Mouse (Mus musculus): Measurements from ENCODE around the gene Cfap77.
A peak's percentile ranks its signal among the peaks of the same experiment; 100 is the strongest.
"Not testable (repeated sequence)": the region's sequence is repeated elsewhere in the genome, so short reads cannot be mapped to it uniquely, and the experiment has no call there.

Gene Cfap77

DNA sequence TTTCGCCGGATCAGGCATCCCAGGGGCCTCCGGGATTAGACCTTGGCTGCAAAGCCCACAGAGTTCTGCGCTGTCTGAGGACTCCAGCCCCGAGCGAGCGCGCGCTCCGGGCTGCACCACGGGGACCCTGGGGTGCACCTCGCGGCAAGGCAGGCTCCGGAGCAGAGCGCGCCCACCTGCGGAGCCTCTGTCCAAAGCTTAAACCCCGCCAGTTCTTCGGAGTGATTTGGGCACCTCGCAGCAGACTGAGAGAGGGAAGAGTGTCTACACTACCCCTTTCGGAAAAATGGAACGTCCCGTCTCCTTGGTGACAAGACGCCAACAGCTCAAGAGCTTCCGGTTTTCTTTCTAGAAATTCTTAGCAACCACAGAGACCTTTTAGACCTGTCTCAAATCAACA lies at the start of gene Cfap77:
Gene Cfap77 (minus strand): TSS at position 76 of the 400 bp plus-strand sequence.
- DNase-seq (ENCODE audit: low spot score in 2 of 2) = peak; percentile 78 to 79

DNA sequence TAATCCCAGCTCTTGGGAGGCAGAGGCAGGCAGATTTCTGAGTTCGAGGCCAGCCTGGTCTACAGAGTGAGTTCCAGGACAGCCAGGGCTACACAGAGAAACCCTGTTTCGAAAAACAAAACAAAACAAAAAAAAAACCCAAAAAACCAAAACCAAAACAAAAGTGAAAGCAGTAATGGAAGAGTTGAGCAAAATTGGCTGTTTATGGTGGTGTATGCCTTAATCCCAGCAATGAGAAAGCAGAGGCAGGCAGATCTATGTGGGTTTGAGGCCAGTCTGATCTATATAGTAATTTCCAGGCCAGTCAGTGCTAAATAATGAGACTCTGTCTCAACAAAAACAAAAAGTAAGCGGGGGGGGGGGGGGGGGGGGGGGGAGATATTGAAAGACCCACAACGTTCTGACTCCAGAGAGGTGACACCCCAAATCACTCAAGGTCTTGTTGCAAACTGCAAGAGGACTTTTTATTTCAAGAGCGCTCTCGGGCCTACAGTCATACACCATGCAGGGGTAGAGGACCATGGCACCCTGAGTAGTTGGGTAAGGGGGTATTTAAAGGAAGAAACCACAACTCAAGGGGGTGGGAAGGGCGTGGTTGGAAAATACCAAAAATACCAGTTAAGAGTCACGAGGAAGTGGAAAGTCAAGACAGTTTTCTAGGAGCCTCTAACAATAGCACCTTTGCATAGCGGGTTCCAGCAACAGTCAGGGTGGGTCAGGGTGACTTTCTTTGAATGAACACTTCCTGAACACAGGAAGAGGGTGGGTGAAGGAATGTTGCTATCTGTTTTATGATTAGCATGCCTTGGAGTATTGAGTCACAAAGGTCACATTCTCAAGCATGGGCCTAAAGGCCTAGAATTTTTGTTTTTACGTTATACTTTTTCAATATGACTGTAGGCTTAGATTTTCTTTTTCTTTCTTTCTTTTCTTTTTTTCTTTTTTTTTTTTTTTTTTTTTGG lies 47.8 kb upstream of the Cfap77 start:
- not testable (repeated sequence) for DNase-seq (ENCODE audit: low spot score in 2 of 2)

DNA sequence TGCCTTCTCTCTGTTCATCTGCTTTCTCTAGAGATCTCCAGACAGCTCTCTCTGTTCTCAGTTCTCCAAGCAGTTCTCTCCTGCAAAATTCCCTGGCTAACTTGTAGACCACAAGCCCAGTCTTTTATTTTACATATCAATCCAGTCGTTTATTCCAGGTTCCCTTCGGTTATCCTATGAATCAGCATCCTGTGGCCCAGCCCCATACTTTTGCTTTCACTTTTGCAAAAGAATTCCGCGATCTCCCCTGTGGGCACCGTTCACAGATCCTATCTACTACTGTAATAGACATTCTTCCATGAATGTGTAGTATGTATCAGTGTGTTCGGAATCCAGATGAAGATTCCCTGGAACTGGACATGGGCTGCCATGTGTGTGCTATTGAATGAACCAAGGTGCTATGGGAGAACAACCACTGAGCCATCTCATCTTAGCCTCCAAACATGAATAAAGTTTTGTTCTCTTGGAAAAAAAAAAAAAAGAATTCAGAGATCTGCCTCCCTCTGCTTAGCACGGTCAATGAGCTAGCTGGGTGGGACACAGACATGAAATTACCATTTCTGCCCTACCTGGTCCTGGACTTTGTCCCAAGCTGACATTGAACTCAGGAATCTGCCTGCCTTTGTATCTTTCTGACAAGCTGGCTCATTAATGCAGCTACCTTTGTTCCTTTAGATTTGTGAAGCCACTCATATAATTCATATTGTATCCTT lies 46.1 kb upstream of the Cfap77 start:
- DNase-seq (ENCODE audit: low spot score in 2 of 2) = no peak

DNA sequence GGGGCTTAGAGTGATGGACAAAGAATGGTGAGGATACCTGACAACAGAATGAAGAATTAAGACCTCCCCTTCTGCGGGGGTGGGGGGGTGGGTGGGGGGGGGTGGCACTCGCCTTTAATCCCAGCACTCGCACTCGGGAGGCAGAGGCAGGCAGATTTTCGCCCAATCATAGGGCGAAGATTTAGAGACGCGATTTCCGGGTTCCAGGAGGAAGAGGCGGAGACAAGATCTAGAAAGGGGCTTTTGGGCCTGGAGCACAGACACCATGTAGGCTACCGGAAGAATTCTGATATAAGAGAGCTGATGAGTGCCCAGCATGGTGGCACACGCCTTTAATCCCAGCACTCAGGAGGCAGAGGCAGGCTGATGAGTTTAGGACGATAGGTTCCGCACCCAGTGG lies 44.8 kb upstream of the Cfap77 start:
- no peak for DNase-seq (ENCODE audit: low spot score in 2 of 2)

DNA sequence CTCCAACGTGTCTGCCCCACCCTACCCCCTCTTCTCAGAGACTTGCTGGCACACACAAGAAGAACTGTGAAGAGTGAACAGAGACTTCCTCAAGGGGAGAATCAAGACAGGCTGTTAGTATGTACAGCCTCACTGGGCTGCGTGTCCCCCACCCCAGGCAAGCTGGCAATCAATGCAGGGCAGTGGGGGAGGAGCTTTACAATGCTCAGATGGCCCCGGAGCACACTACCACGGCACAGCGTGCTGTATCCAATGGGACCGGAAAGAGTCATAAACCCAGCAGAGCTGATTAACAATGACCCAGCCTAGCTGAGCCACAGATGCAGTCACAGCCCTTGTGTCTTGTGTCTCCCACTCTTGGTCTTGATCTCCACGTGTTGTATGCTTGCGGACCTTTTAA lies 43.9 kb upstream of the Cfap77 start:
- no peak for DNase-seq (ENCODE audit: low spot score in 2 of 2)

DNA sequence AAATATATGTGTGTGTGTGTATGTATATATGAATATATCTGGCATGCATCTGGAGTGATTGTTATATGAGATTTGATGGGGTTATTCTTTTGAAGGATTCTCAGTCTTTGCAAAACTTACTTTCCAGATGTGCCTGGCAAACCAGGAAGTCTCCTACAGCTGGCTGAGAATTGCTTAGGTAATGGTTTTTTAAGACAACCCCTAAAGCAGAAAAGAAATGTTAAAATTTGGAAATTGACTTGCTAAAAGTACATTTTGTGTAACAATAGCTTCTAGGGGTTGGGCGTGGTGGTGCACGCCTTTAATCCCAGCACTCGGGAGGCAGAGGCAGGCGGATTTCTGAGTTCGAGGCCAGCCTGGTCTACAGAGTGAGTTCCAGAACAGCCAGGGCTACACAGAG lies 43.1 kb upstream of the Cfap77 start:
- not testable (repeated sequence) for DNase-seq (ENCODE audit: low spot score in 2 of 2)

DNA sequence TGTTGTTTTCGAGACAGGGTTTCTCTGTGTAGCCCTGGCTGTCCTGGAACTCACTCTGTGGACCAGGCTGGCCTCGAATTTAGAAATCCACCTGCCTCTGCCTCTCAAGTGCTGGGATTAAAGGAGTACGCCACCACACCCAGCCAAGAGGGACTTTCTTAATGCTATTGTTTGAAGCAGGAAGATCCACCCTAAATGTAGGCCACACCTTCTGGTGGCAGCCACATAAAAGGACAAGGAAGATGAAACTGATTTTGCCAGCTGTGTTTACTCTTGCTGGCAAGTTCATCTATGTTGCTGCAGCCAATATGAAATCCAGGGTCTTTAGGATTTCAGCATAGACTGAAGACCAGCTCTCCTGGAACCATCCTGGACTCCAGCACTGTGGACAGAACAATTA lies 42.6 kb upstream of the Cfap77 start:
- peak; percentile 17 to 41 for DNase-seq (ENCODE audit: low spot score in 2 of 2)

DNA sequence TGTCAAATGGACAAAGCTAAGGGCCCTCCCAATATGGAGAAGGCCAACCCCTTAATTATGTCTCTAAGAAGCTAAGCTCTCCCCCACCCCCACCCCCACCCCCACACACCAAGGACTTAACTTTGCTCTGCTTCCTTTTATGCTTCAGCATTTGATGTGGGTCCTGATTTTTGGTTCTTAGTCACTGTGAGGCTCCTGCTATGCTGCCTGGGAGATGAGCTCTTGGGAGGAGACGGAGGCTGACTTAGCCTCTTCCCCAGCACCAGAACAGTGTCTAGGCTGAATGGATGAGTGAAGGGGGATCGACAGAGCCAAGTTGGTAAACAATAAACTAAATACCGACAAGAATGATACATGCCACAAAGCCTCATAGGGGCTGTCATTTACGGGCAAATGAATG lies 41.9 kb upstream of the Cfap77 start:
- DNase-seq (ENCODE audit: low spot score in 2 of 2) = no peak

DNA sequence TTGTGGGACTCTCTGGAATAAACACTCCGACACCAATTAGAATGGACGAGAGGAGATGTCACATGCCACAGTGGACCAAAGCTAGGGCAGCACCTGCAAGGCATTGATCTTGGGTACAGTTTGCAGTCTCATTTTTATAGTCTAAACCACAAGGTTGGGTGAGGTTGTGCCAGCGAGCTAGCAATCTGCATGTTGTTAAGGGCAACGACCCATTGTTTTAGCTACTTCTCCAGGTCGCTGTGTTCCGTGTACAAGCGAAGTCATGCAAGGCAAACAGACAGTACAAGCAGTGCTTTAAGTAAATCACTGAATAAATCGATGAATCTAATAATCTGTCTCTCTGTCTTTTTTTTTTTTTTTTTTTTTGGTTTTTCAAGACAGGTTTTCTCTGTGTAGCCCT lies 40.8 kb upstream of the Cfap77 start:
- peak in 1 of 2 experiments; percentile 5 for DNase-seq (ENCODE audit: low spot score in 2 of 2)

DNA sequence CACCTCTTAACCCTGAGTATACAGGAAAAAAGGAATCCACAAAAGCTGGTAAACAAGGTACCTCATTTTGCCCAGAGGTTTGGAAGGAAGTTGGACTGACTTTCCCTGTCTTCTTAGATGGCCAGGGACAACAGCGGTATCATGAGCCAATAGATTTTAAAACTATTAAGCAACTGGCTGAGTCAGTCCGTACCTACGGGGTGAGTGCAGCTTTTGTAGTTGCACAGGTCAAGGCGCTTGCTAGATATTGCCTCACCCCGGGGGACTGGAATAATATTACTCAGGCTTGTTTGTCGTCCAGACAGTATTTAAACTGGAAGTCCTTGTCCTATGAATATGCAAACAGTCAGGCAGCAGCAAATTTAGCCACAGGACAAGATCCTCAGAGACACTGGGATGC lies 34.4 kb upstream of the Cfap77 start:
- DNase-seq (ENCODE audit: low spot score in 2 of 2) = not testable (repeated sequence)

DNA sequence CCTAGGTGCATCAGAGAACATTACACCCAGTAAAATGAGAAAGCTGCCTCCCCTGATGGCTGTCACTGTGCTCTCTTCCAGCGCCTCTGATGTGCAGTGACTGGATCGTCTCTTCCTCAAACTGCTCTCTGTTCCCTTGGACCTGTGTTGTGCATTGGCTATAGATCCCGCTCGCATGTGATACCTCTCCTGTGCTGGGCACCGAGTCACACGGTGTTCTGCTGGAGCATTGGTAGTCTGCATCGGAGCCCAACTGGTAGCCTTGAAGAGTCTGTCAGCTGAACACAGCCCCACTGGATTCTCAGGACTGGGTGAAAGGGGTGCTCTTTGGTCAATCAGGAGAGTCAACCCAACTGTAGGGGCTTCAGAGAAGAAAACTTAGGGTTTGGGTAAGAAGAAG lies 31.2 kb upstream of the Cfap77 start:
- DNase-seq (ENCODE audit: low spot score in 2 of 2) = no peak

DNA sequence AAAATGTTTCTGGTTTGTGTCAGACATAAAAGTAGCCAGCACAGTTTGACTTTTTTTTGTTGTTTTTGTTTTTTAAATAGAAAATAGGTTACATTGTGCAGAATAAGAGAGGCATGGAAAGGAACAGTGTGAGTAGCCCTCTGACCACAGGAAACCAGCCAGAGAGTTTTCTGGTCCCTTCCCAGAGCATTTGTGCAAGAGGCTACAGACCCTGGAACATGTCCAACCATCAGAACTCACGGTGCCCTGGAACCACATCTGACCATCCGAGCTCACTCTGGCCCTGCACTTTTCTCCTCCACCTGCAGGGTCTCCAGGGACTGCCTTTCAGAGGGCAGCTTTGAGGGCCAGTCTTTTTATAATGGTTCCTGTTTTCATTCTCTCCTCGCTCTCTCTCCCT lies 27.1 kb upstream of the Cfap77 start:
- DNase-seq (ENCODE audit: low spot score in 2 of 2) = no peak

DNA sequence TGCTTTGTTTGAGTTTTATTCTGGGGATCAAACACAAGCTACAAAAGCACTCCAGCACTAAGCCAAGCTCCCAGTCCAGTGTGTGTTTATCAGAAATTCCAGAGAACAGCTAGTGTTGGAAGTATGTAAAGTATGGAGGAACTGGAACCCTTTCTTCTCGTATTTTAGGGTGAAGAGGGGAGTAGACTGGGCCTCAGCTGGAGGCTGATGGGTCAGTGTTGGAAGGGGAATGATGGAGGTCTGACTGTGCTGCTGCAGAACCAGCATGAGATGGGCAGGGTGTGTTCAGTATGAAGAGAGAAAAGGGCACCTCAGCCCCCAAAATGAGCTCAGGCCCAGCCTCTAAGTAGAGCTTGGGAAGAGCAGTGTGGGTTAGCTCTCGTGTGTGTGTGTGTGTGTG lies 21.4 kb upstream of the Cfap77 start:
- no peak for DNase-seq (ENCODE audit: low spot score in 2 of 2)

DNA sequence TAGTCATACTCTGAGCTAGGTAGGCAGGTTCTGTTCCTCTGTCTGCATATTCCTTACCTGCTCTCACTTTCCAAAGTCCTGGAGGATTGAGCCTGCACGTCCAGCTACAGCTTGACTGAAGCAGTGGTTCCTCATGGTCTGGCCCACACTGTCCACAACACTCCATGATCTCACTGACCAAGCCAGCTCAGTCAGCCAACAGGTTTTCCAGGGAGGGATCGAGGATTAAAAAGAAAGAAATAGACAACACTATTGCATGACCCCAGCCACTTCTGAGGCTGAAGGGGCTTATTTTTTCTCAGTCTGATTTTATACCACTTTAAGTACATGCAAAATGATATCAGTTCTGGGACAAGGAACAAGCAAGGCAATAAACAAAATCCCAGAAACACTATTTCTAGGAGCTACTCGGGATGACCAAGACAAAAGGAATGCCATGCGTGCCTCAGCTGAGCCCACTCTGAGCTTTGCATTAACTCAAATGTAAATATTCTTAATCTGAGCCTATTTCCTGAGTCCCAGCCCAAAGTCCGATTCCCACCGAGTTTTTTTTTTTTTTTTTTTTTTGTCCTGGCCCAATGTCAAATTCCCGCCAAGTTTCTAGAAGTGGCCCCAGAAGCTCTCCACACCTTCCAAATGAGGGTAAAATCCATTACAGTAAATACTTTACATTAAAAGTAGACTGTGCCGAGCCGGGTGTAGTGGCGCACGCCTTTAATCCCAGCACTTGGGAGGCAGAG lies 20.6 kb upstream of the Cfap77 start:
- DNase-seq (ENCODE audit: low spot score in 2 of 2) = no peak

DNA sequence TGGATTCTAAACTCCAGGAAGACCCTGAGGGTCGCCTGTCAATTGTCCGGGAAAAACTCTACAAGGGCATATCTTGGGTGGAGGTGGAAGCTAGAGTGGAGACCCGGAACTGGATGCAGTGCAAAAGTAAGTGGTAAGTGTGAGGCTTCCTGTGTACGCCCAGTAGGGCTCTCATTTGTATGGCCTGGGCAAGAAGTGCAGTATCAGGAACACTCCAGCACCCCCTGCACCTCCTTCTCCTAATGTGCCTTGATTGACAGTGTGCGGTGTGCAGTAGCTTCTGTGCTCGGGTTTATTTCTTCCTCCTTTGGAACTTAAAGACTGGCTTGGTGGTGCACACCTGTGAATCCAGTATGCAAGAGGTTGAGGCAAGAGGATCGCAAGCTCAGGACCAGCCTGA lies 19.8 kb upstream of the Cfap77 start:
- no peak for DNase-seq (ENCODE audit: low spot score in 2 of 2)

DNA sequence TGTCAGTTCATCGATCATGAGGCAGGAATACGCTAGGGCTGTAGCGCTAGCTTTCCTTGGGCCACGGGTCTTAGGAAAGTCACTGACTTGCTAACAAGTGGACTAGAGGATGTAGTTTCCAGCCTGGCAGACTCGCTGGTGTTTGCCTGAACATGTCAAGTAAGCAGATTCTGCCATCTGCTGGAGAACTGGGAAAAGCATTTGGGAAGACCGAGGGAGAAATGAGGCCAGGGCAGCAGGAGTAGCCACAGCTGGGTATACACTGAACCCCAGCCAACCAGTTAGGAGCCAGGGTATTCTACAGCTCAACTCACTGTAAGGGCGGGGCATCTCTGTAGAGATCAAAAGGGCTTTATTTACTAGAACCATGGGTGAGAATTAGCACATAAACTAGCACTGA lies 11.5 kb upstream of the Cfap77 start:
- no peak for DNase-seq (ENCODE audit: low spot score in 2 of 2)

DNA sequence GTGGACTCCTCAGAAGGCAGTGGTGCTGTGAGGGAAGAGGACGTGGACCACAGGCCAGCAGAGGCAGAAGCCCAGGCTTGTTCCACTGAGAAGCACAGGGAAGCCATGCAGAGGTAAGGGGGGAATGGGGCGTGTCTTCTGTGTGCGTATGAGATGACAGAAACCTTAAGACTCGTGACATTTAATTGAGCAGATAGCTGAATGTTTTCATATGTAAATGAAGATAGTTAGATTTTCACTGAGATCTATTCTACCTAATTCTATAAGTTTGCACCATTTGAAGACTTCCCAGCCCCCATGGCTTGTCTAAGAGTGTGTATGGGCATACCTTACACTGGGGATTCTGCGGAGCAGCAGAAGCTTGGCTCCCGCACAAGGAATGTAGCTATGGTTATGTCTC lies 10.9 kb upstream of the Cfap77 start:
- DNase-seq (ENCODE audit: low spot score in 2 of 2) = no peak

DNA sequence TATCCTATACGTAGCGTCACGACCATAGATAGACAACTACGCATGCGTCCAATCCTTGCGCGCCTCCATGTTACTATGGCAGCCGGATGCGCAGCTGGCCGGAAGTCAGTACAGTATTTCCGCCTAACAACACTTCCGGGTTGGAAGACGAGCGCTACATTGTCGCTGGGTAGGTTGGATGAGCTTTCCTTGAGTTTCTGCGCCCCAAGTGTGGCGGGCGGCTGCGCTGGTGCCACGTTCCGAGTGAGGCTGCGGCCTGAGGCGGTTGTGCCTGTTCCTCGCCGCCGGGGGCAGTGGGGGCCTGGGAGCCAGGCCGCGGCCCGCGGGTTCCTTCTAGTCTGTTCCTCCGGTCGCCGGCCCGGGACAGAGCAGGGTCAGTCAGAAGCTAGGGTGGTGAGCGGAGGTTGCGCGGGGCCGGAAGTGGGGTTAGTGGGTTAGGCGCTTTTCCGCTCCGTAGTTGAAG lies 5.3 kb upstream of the Cfap77 start, which contains the start of gene Ttf1:
Gene Ttf1 (plus strand): TSS at position 128 of the 463 bp plus-strand sequence.
- peak; percentile 90 for DNase-seq (ENCODE audit: low spot score in 2 of 2)

DNA sequence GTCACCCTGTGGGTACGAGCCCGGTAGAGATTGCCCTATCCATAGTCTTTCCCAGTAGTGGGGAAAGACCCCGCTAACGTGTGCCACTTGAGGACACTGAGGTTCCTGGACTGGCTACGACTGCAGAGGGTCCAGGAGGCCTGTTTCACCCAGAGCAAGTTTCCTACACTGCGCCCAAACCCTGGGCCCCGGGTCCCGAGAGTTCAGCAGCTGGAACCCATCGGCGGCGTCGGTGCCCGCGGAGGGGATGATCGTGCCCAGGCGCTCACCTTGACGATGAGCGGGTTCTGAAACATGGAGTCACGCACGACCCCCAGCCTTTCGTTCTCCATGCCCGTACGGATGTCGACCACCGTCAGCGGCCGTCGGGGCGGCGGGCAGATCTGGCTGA lies 326 bp downstream of the Cfap77 start:
- no peak for DNase-seq (ENCODE audit: low spot score in 2 of 2)

DNA sequence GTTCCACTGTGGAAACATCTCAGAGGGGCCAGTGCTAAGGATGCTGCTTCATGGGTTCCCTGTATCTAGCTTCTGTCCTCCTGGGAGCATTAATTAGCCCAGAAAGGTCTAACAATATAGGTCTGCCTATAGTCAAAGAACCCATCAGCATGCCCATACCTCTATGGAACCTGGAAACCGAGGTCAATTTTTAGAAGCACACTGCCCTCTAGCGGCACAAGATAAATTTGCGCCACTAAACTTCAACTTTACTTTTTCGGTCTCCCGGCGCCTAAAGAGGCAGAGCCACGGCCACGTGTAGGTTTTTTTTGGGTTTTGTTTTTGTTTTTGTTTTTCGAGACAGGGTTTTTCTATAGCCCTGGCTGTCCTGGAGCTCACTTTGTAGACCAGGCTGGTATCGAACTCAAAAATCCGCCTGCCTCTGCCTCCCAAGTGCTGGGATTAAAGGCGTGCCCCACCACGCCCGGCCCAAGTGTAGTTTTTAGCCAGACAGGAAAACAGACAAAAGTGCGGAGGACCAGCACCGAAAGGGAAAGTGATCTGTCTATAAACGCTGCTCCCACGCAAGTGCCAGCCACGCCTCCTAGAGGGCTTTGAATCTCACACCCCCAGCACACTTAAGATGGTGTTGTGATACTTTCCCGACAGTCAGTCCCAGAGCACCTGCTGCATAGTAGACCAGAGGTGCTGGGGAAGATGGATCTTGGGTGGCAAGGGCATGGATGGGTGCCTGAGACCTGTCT lies 893 bp downstream of the Cfap77 start:
- DNase-seq (ENCODE audit: low spot score in 2 of 2) = peak; percentile 49 to 54

DNA sequence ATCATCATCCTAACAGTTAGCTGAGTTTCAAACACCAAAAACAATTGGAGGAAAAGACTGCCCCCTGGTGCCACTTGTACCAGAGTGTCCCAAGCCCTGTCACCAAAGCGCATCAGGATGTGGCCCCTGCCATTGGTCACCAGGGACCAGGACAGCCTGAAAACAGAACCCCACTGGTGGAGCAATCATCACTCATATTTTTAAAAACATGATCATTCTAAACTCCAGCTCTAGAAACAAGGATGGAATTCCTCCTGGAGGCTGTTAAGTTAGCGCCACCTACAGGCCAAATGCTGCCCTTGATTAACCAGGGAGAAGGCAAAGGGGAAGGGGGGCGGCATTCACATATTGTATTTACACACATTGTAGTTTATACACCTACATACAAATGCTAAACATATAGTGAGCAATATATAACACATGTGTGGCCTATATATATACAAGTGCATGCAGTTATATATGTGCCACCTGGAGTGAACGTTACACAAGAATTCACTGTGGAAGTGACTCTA lies 1.9 kb downstream of the Cfap77 start:
- DNase-seq (ENCODE audit: low spot score in 2 of 2) = peak; percentile 49 to 65

Data from spleen, postnatal 36 days (tissue).